Mouse (Mus musculus) myocyte (in vitro differentiated cells): ENCODE measurements around the gene Snf8.

Experiments
- E2F4 ChIP-seq: IDR thresholded peaks from one replicate; pipeline ENCODE4 v1.6.1; 2011; ENCODE audit warnings: mild to moderate bottlenecking, control low read depth, moderate library complexity; ENCODE audit not compliant: insufficient read depth
- POLR2A ChIP-seq: IDR thresholded peaks from one replicate; pipeline ENCODE4 v1.6.1; 2011; ENCODE audit warnings: low read depth, mild to moderate bottlenecking, control low read depth, moderate library complexity; ENCODE audit not compliant: insufficient read length
- USF1 ChIP-seq: IDR thresholded peaks from one replicate; pipeline ENCODE4 v1.6.1; 2011; ENCODE audit warnings: low read depth, mild to moderate bottlenecking, control low read depth, moderate library complexity

DNA sequence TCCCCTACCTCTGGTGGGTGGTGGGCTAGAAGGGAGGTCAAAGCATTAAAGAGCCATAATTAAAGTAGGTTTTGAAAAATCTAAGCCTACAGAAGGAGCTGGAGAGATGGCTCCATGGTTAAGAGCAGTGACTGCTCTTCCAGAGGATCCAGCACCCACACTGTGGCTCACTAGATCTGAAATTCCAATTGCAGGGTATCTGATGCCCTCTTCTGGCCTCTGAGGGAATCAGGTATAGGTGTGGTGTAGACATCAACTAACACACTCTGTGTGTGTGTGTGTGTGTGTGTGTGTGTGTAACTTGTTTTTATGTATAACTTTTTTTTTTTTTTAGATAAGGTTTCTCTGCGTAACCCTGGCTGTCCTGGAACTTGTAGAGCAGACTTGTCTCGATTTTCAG lies 56.4 kb downstream of the Snf8 start:
- TF ChIP-seq USF1 (no peak), E2F4 (no peak), POLR2A (no peak)
